Mouse (Mus musculus) midbrain, postnatal 0 days (tissue): ENCODE data around the gene 4930578C19Rik. TPM values are rescaled to one million over a fixed set of nuclear protein-coding genes. Genes with fewer than 3 reads are reported as not detected.

Source experiments
- ATAC-seq: fragments of 200-750 bp; cut with Nextera tagmentation; 2 replicates; pipeline ENCODE4 v1.8.0; 2017; ENCODE audit warnings: moderate number of reproducible peaks, mild to moderate bottlenecking, moderate TSS enrichment, moderate library complexity; ENCODE audit not compliant: low FRiP score
- DNase-seq: peaks from one replicate; pipeline ENCODE4 v3.0.0-alpha.2; 2015; ENCODE audit warnings: low spot score
- H3K27ac ChIP-seq: fragments of 300-500 bp; sonication (generic); 2 replicates; pipeline ENCODE4 v1.5.1; 2014; ENCODE audit warnings: low read depth, mild to moderate bottlenecking, low read length, mixed read lengths
- H3K27me3 ChIP-seq: fragments of 300-500 bp; sonication (generic); 2 replicates; pipeline ENCODE4 v1.6.1; 2014; ENCODE audit warnings: low read length, control low read depth, mixed read lengths; ENCODE audit not compliant: insufficient read depth
- H3K36me3 ChIP-seq: fragments of 300-500 bp; sonication (generic); 2 replicates; pipeline ENCODE4 v1.6.1; 2014; ENCODE audit warnings: low read length, control low read depth, mixed read lengths; ENCODE audit not compliant: insufficient read depth
- H3K4me1 ChIP-seq: fragments of 300-500 bp; sonication (generic); 2 replicates; pipeline ENCODE4 v1.6.1; 2014; ENCODE audit warnings: mild to moderate bottlenecking, control low read depth, antibody characterized with exemption, low read length, mixed read lengths; ENCODE audit not compliant: insufficient read depth
- H3K4me2 ChIP-seq: fragments of 300-500 bp; sonication (generic); 2 replicates; pipeline ENCODE4 v1.6.1; 2014; ENCODE audit warnings: low read depth, mild to moderate bottlenecking, low read length, mixed read lengths; ENCODE audit not compliant: poor library complexity, severe bottlenecking
- H3K4me3 ChIP-seq: fragments of 300-500 bp; sonication (generic); 2 replicates; pipeline ENCODE4 v1.5.1; 2014; ENCODE audit warnings: low read depth, mild to moderate bottlenecking, low read length, moderate library complexity
- H3K9ac ChIP-seq: fragments of 300-500 bp; sonication (generic); replicated peaks from 2 replicates; pipeline ENCODE4 v1.6.1; 2014; ENCODE audit warnings: mild to moderate bottlenecking, low read length, moderate library complexity, mixed read lengths; ENCODE audit not compliant: poor library complexity, severe bottlenecking
- H3K9me3 ChIP-seq: fragments of 300-500 bp; sonication (generic); 2 replicates; pipeline ENCODE4 v1.6.1; 2016; ENCODE audit warnings: low read length, control low read depth
- CTCF ChIP-seq: IDR thresholded peaks from 2 replicates; pipeline ENCODE4 v1.5.1; 2016; ENCODE audit warnings: antibody characterized with exemption, mild to moderate bottlenecking
- WGBS: fragments of 180-500 bp; shearing (Covaris S2); extraction: QIAGEN DNeasy Blood & Tissue Kit; methylation state at CpG from one replicate; pipeline ENCODE4 v1.1.7; 2014; 5-methylcytosine and 5-hydroxymethylcytosine counted together
- polyA plus RNA-seq: library from polyadenylated mRNA; unstranded; fragments of >200 nt; fragmentation: Nextera tagmentation; extraction: Ambion mirVana; gene quantifications from 2 replicates; pipeline ENCODE4 v1.2.1, GENCODE M21; 2015
- total RNA-seq: library from RNA; depleted of rRNA; stranded (reverse); fragments of >200 nt; gene quantifications from 2 replicates; pipeline ENCODE4 v1.2.3, GENCODE M21; 2014; rRNA removed

The 4930578C19Rik gene
- 0.90 and 2.0 TPM in 2 replicates for total RNA-seq
- polyA plus RNA-seq: 0.47 and 0.90 TPM in 2 replicates

GRCm38 (mm10) chrX:18461198-18461601, at the start of gene 4930578C19Rik:
Gene 4930578C19Rik (minus strand): TSS chrX:18461397.
- no peak within 1 kb of the TSS for H3K4me3 ChIP-seq
- no peaks in the 10 kb centered on the region for H3K36me3 ChIP-seq
- no peaks in the 10 kb centered on the region for H3K4me1 ChIP-seq
- WGBS: 74% methylated on average over 8 of the region's 8 CpGs
- H3K27me3 ChIP-seq: no peaks in the 10 kb centered on the region
- no peaks in the 10 kb centered on the region for H3K9me3 ChIP-seq
- no peak within 1 kb of the TSS for H3K27ac ChIP-seq
- H3K4me2 ChIP-seq: no peak within 1 kb of the TSS
- ATAC-seq (no peak), DNase-seq (no peak)
- TF ChIP-seq CTCF: no peak
- no peak within 1 kb of the TSS for H3K9ac ChIP-seq

- Histone ChIP-seq H3K4me1 (no peaks in the 10 kb centered on the region), H3K27me3 (no peaks in the 10 kb centered on the region), H3K4me3 (no peak overlapping the region), H3K9ac (no peak overlapping the region), H3K36me3 (no peaks in the 10 kb centered on the region), H3K27ac (no peak overlapping the region), H3K9me3 (no peaks in the 10 kb centered on the region), H3K4me2 (no peak overlapping the region)
- DNase-seq (no peak), ATAC-seq (no peak)
- no peak for TF ChIP-seq CTCF
- 47% methylated on average over 1 of the region's 1 CpGs for WGBS
Observed at GRCm38 (mm10) chrX:18467690-18468089, 6.5 kb upstream of the 4930578C19Rik start.

DNA sequence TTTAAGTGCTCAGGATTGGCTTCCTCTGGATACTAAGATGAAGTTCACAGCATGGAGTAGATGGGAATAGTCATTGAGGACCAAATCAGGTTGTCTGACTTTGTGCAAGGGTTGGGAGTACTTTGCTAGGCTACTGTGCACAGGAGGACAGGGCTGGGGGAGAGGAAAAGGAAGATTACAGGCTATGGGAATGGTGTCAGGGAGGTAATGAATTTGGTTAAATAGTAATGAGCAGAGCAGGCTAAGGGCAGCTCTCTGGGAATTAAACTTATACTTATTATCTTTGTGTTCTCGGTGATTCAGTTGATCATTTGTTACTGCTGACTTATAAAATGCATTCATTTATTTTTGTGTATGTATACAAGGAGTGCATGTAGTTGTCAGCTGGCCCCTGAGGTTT, 1.7 kb upstream of the 4930578C19Rik start:
- 78% methylated on average over 1 of the region's 1 CpGs for WGBS
- Histone ChIP-seq H3K27me3 (no peaks in the 10 kb centered on the region), H3K9me3 (no peaks in the 10 kb centered on the region), H3K4me1 (no peaks in the 10 kb centered on the region), H3K4me3 (no peak overlapping the region), H3K27ac (no peak overlapping the region), H3K36me3 (no peaks in the 10 kb centered on the region), H3K9ac (no peak overlapping the region), H3K4me2 (no peak overlapping the region)
- no peak for ATAC-seq
- TF ChIP-seq CTCF: no peak
- DNase-seq: no peak

GRCm38 (mm10) chrX:18451559-18451958, 9.6 kb downstream of the 4930578C19Rik start:
- no peak for ATAC-seq

GRCm38 (mm10) chrX:18442066-18442465, 19.1 kb downstream of the 4930578C19Rik start:
- Histone ChIP-seq H3K27ac (no peak overlapping the region), H3K4me3 (no peak overlapping the region), H3K9ac (no peak overlapping the region), H3K27me3 (no peaks in the 10 kb centered on the region), H3K4me2 (no peak overlapping the region), H3K4me1 (no peaks in the 10 kb centered on the region), H3K9me3 (no peaks in the 10 kb centered on the region), H3K36me3 (no peaks in the 10 kb centered on the region)
- TF ChIP-seq CTCF: peak; percentile 78
- WGBS: 32% methylated on average over 5 of the region's 5 CpGs
- peak; percentile 85 for DNase-seq
- ATAC-seq: 0 out of 2 replicates have a peak, but pooled peaks have one; percentile 31

More at GRCm38 (mm10) chrX:18451559-18451958, 9.6 kb downstream of the 4930578C19Rik start:
- Histone ChIP-seq H3K4me3 (no peak overlapping the region), H3K27ac (no peak overlapping the region), H3K4me2 (no peak overlapping the region), H3K9me3 (no peaks in the 10 kb centered on the region), H3K36me3 (no peaks in the 10 kb centered on the region), H3K4me1 (no peaks in the 10 kb centered on the region), H3K27me3 (no peaks in the 10 kb centered on the region), H3K9ac (no peak overlapping the region)
- TF ChIP-seq CTCF: no peak
- peak; percentile 14 for DNase-seq
- 52% methylated on average over 1 of the region's 1 CpGs for WGBS

GRCm38 (mm10) chrX:18425451-18425850, 35.7 kb downstream of the 4930578C19Rik start:
- Histone ChIP-seq H3K4me1 (no peaks in the 10 kb centered on the region), H3K9ac (no peak overlapping the region), H3K4me2 (no peak overlapping the region), H3K27ac (no peak overlapping the region), H3K36me3 (no peaks in the 10 kb centered on the region), H3K9me3 (no peaks in the 10 kb centered on the region), H3K27me3 (no peaks in the 10 kb centered on the region), H3K4me3 (no peak overlapping the region)
- no peak for TF ChIP-seq CTCF
- WGBS: 90% methylated on average over 3 of the region's 3 CpGs
- ATAC-seq: no peak
- DNase-seq: no peak
